ENCODE assay signal across 10 mouse cellular contexts in genomic region chr9:27288442-27288841, GRCm38 (mm10). TPM values are rescaled to one million over a fixed set of nuclear protein-coding genes. Genes with fewer than 3 reads are reported as not detected.
A peak's percentile ranks its signal among the peaks of the same experiment; 100 is the strongest.
DNase-seq lines count a peak whose midpoint lies in the region; ATAC-seq lines count a peak whose summit lies in the region.
"Had no signal": no experiment of that assay in that cellular context is flagged by ENCODE, and none has a peak within 500 bp of the region (broad histone marks: within the 10 kb centered on the region; RNA-seq: fewer than 3 reads in every experiment).

No protein-coding gene starts in this region.

- 9% methylated on average over 7 of the region's 7 CpGs for WGBS in hindbrain, embryonic 14.5 days
- 16% methylated on average over 7 of the region's 7 CpGs for WGBS in stomach, embryonic 14.5 days

- H3K9ac ChIP-seq in hindbrain, embryonic 14.5 days = no peak overlapping the region
- no peak overlapping the region for H3K9ac ChIP-seq in stomach, embryonic 14.5 days (replicated peaks; ENCODE audit: low read depth, low read length)

- ATAC-seq in hindbrain, embryonic 14.5 days (ENCODE audit: low FRiP score) = peak; percentile 86
- ATAC-seq in stomach, embryonic 14.5 days (ENCODE audit: insufficient number of reproducible peaks, insufficient read depth, low FRiP score, low read depth) = peak; percentile 25; the same call in 1 of the 2 replicates

- no peak overlapping the region for H3K27ac ChIP-seq in hindbrain, embryonic 14.5 days
- no peak overlapping the region for H3K27ac ChIP-seq in stomach, embryonic 14.5 days (ENCODE audit: low read length)

- H3K4me1 ChIP-seq in hindbrain, embryonic 14.5 days (replicated peaks; ENCODE audit: control insufficient read depth, insufficient read depth, low read length) = peaks cover 20% of the 10 kb centered on the region; the same call in 1 of the 2 replicates
- peaks cover 10% of the 10 kb centered on the region; the same call in 1 of the 2 replicates for H3K4me1 ChIP-seq in stomach, embryonic 14.5 days (ENCODE audit: control insufficient read depth, insufficient read depth, low read length)

- no peaks in the 10 kb centered on the region for H3K36me3 ChIP-seq in hindbrain, embryonic 14.5 days (replicated peaks; ENCODE audit: control insufficient read depth, insufficient read depth)
- no peaks in the 10 kb centered on the region for H3K36me3 ChIP-seq in stomach, embryonic 14.5 days (ENCODE audit: control insufficient read depth, insufficient read depth, low read length)

- no peak overlapping the region for H3K4me2 ChIP-seq in hindbrain, embryonic 14.5 days (replicated peaks)
- no peak overlapping the region for H3K4me2 ChIP-seq in stomach, embryonic 14.5 days (replicated peaks; ENCODE audit: low read depth, low read length)

- H3K27me3 ChIP-seq in hindbrain, embryonic 14.5 days (ENCODE audit: control insufficient read depth, insufficient read depth, low read length) = 0 out of 2 replicates have a peak, but pooled peaks cover 4% of the 10 kb centered on the region
- no peaks in the 10 kb centered on the region for H3K27me3 ChIP-seq in stomach, embryonic 14.5 days (ENCODE audit: control insufficient read depth, insufficient read depth, low read length)

- no peaks in the 10 kb centered on the region for H3K9me3 ChIP-seq in hindbrain, embryonic 14.5 days (ENCODE audit: control insufficient read depth, low read length)
- no peaks in the 10 kb centered on the region for H3K9me3 ChIP-seq in stomach, embryonic 14.5 days (ENCODE audit: control insufficient read depth, low read depth, low read length)

- DNase-seq in frontal cortex, postnatal 10 days (ENCODE audit: low spot score in 2 of 2) = peak; percentile 57 to 66
- DNase-seq in frontal cortex, postnatal 14 days (ENCODE audit: low spot score in 2 of 2) = no peak
- DNase-seq in ovary, postnatal 14 days (ENCODE audit: low spot score) = peak; percentile 14
- no peak for DNase-seq in ovary, adult 18-20 months (ENCODE audit: low spot score)
- DNase-seq in hindbrain, embryonic 14.5 days (ENCODE audit: low spot score) = peak; percentile 80
- no peak for DNase-seq in kidney, adult 11 months
- no peak for DNase-seq in urinary bladder, postnatal 4 days (ENCODE audit: low spot score in 2 of 2)
- DNase-seq: cerebellum, adult 9-10 months; kidney, adult 2 months had no signal

- no peak overlapping the region for H3K4me3 ChIP-seq in hindbrain, embryonic 14.5 days (replicated peaks; ENCODE audit: low read length)
- no peak overlapping the region for H3K4me3 ChIP-seq in stomach, embryonic 14.5 days (ENCODE audit: low read depth, low read length)

RNA-seq across cellular contexts. Expression of gene Igsf9b, which starts 10.6 kb away (rescaled TPM):
- 17.1 and 20.6 TPM in 2 replicates for polyA plus RNA-seq in hindbrain, embryonic 14.5 days (2014; fragmentation: Nextera tagmentation; extraction: Ambion mirVana)
- 5.9 and 6.0 TPM in 2 replicates for polyA plus RNA-seq in stomach, embryonic 14.5 days (2014; fragmentation: Nextera tagmentation; extraction: Ambion mirVana)

Comparison
In these comparisons a context has a peak if more than half of its experiments do, and no peak if none do; other contexts are left out.
1. DNase-seq: peak in frontal cortex, postnatal 10 days (2 of 2), ovary, postnatal 14 days (single experiment) and hindbrain, embryonic 14.5 days (single experiment); none in frontal cortex, postnatal 14 days (0 of 2), ovary, adult 18-20 months (single experiment), kidney, adult 11 months (single experiment) and urinary bladder, postnatal 4 days (0 of 2).